Mouse (Mus musculus) cerebellum, adult 8-10 months (tissue): ENCODE measurements around the gene Mtus2.

Source experiments
- DNase-seq: peaks from one replicate; pipeline ENCODE4 v3.0.0; 2022

Mtus2 gene

DNA sequence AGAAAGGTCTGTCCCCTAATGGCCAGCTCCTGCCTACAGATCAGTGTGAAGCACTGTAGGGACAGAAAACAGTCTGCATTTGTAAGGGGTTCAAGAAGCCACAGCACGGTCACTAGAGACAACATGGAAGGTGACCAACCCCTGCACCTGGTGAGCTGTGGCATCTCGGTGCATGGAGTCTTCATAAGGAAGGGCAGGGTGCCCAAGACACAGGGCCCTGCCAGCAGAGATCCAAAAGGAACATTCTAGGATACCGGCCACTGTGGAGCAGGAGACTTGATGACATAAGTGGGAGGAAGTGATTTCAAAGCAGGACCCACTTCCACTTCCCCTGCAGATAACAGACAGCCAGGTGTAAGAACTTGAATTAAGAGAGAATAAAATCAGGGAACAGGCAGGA is 398.7 kb downstream of the Mtus2 start:
- no peak for DNase-seq

DNA sequence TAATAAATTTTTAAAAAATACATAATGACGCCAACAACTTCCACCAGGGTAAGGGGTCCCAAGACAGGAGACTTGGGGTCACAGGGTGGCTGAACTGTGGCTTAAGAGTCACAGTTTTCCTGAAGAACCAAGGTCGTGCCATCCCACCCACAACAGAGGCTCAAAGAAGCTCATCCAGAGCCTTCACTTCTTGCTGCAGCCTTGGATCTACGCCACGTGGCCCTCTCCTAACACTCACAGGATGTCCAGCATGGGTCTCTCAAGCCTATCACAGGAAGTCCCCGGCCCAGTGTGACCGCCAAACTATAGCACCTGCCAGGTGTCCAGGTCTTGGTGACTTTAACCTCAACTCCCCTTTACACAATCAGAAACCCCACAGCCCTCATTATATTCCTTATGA is 400.0 kb downstream of the Mtus2 start:
- DNase-seq, result no peak

- no peak for DNase-seq
Measured at GRCm38 (mm10) chr5:148359131-148359530, 402.0 kb downstream of the Mtus2 start.

DNA sequence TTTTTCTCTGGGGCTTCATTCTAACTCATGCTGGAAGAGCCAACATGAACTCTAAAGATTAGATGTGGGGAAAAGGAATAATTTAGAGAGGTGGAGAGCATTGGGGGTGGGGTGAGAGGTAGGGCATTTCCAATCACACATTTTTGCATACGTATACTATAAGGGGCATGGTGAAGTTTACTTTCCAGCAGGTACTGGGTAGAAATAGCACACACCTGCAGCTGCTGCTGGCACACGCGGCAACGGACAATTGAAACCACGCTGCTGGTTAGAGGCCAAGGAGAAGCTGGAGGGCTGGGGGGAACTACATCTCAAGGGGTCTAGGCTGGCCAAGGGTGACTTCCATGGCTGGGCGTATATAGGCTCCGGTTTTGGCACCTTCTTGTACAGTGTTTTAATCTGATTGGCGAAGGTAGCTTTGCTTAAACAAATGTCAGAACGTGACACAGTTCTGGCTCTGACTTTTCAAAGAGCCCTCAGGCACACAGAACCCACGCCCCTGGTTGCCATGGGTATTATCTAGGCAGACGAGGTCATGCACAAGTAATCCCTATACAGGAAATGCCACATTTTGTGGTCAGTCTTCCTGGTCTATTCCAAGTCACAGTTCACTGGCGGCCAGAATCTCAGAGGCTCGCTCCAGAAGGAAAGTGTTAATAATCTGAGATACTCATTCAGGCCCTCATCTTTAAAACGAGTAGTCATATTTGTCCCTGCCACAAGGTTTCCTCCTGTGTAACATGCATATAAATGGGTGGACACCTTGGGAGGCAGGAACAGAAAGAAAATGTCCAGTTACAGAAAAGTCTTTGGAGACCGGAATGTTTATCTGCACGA is 404.0 kb downstream of the Mtus2 start:
- no peak for DNase-seq

- DNase-seq, result no peak
Measured at GRCm38 (mm10) chr5:148361759-148362010, 404.6 kb downstream of the Mtus2 start.

GRCm38 (mm10) chr5:148362296-148362695 is 405.2 kb downstream of the Mtus2 start:
- DNase-seq, result no peak

- no peak for DNase-seq
Measured at GRCm38 (mm10) chr5:148363441-148364113, 406.5 kb downstream of the Mtus2 start.
